Mouse (Mus musculus): ENCODE data around the gene Tsen2. TPM values are rescaled to one million over a fixed set of nuclear protein-coding genes. Genes with fewer than 3 reads are reported as not detected.

Gene Tsen2
- polyA plus RNA-seq, 1 experiment from 2014 or later, result 36.5 TPM

DNA sequence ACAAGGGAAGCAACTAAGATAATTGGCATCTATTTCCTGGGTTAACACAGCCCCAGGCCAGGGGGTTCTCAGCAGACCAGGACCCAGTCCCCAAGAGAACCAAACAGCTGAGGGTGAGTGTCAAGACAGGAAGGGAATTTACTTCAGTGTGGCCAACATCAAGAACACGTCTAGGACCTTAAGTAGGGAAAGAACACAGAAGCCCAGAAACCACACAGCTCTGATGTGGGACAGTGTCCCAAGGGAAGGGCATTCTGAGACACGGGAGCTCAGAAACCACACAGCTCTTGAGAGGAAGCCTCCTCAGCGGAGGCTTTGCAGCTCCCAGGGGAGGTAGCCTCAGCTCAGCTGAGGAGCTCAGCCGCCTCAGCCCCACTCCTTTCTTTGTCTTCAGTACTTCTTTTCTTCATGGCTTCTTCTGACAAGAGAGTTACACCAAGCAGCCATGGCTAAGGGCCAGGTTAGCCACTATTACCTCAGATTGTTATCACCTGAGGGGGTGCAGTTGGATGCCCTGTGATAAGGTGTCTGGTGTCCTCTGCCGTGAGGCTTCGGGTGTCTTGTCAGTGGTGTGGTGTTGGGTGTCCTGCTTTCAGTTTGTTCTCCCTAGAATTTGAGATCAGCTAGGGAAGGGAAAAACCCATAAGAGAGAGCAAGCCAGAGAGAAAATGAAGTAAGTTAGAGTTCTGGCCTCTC, 39.1 kb downstream of the Tsen2 start:
- 80% methylated on average over 6 of the region's 6 CpGs for WGBS
- no peak overlapping the region for H3K4me3 ChIP-seq (ENCODE audit: low read depth, low read length)
- no peak overlapping the region for H3K4me2 ChIP-seq (ENCODE audit: low read length)
- peaks cover 8% of the 10 kb centered on the region; the same call in 1 of the 2 replicates for H3K36me3 ChIP-seq (ENCODE audit: control insufficient read depth, insufficient read depth, low read length)
- H3K9me3 ChIP-seq (replicated peaks; ENCODE audit: control insufficient read depth, low read length, poor library complexity, severe bottlenecking), result no peaks in the 10 kb centered on the region
- no peak overlapping the region for H3K9ac ChIP-seq (ENCODE audit: low read depth, low read length)
- no peaks in the 10 kb centered on the region for H3K27me3 ChIP-seq (ENCODE audit: control insufficient read depth, insufficient read depth, low read depth, low read length)
- H3K4me1 ChIP-seq (ENCODE audit: control insufficient read depth, insufficient read depth, low read length), result no peaks in the 10 kb centered on the region
- H3K27ac ChIP-seq (ENCODE audit: low read length), result no peak overlapping the region
- ATAC-seq, result no peak

DNA sequence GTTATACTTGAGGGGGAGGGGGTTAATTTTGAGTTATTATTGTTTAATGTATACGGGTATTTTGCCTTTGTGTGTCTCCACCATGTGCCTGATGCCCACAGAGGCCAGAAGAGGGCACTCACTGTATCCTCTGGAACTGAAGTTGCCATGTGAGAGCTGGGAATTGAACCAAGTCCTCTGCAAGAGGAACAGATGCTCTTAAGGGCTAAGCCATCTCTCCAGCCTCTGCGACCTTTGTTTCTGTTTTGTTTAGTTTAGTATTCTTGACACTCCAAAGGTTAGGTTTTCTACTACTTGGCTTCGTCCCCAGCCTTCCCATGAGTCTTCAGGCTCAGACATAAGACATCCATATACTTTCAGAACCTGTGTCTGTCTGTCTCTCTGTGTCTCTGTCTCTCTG, 39.7 kb downstream of the Tsen2 start:
- Histone ChIP-seq H3K4me2 (ENCODE audit: low read length) (no peak overlapping the region), H3K9me3 (replicated peaks; ENCODE audit: control insufficient read depth, low read length, poor library complexity, severe bottlenecking) (no peaks in the 10 kb centered on the region), H3K4me3 (ENCODE audit: low read depth, low read length) (no peak overlapping the region), H3K27me3 (ENCODE audit: control insufficient read depth, insufficient read depth, low read depth, low read length) (no peaks in the 10 kb centered on the region), H3K36me3 (ENCODE audit: control insufficient read depth, insufficient read depth, low read length) (peaks cover 2% of the 10 kb centered on the region; the same call in 1 of the 2 replicates), H3K9ac (ENCODE audit: low read depth, low read length) (no peak overlapping the region), H3K4me1 (ENCODE audit: control insufficient read depth, insufficient read depth, low read length) (no peaks in the 10 kb centered on the region), H3K27ac (ENCODE audit: low read length) (no peak overlapping the region)
- no peak for ATAC-seq
- WGBS, result 77% methylated on average over 3 of the region's 3 CpGs

DNA sequence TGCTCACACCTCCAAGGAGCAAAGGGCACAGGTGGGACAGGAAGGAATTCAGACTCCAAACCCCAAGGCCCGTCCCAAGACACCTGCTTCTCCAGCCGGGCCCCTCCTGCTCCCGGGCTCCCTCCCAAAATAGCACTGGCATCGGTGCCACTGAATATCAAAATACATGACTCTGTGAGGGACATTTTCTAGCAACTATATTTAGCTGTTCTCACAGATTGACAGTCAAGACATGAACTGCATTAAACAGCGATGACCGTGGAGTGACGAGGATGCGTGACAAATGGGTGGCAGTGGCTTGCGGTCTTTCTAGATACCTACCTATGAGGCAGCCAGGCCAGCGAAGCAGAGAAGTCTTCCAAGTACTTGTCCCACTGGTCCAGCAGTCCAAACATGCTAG, 41.9 kb downstream of the Tsen2 start:
- Histone ChIP-seq H3K9me3 (replicated peaks; ENCODE audit: control insufficient read depth, low read length, poor library complexity, severe bottlenecking) (no peaks in the 10 kb centered on the region), H3K4me1 (ENCODE audit: control insufficient read depth, insufficient read depth, low read length) (no peaks in the 10 kb centered on the region), H3K4me2 (ENCODE audit: low read length) (no peak overlapping the region), H3K9ac (ENCODE audit: low read depth, low read length) (no peak overlapping the region), H3K27me3 (ENCODE audit: control insufficient read depth, insufficient read depth, low read depth, low read length) (no peaks in the 10 kb centered on the region), H3K4me3 (ENCODE audit: low read depth, low read length) (no peak overlapping the region), H3K27ac (ENCODE audit: low read length) (no peak overlapping the region), H3K36me3 (ENCODE audit: control insufficient read depth, insufficient read depth, low read length) (no peaks in the 10 kb centered on the region)
- WGBS, result 90% methylated on average over 10 of the region's 10 CpGs
- ATAC-seq, result no peak

DNA sequence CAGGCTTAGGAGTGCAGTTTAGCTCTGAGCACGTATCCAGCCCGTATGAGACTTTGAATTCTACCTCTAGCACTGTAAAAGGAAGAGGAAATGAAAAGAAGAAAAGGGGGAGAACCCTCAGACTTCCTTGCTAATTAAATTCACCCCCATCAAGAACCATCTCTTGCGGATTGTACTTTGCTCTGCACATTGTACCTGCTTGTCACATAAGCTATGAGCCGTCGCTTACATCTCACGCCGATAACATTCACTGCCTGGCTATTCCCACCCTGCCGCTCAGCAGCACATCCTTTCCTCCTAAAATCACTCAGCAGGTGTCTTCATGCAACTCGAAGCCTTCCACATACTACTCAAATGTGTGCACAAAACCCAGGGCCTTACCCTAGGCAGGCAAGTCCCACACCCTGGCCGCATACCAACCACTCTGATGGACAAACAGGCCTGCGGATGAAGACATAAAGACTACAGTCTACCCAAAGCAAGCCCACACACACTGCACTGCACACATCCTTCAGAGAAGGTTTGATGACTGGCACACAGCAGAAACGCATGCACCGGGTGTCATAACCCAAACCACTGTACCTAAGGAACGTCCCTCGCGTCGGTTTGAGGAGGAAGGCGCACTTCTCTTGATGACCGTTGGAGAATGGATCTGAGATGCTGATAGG, 47.4 kb downstream of the Tsen2 start:
- Histone ChIP-seq H3K4me1 (ENCODE audit: control insufficient read depth, insufficient read depth, low read length) (no peaks in the 10 kb centered on the region), H3K4me3 (ENCODE audit: low read depth, low read length) (no peak overlapping the region)
- 89% methylated on average over 19 of the region's 19 CpGs for WGBS

DNA sequence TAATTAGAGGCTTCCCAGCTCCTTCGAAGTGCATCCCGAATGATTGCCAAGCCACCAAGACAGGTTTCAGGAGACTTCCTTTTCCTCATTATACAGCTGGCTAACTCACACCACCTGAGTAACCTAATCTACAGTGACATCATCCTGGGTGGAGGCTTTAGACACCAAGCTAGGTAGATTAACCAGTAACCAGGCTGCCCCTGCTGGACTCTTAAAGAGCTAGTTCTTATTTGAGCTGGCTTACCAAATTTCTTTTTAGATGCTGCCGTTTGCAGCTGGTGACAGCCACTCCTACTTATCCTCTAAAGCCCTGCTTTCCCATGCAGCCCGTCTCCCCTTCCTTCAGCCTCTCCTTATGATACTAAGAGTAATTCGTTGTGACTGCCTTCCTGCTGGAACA, 48.0 kb downstream of the Tsen2 start, which contains the start of gene Mkrn2os:
Mkrn2os (minus strand) TSS at position 119 of the 400 bp plus-strand sequence.
- no peaks in the 10 kb centered on the region for H3K9me3 ChIP-seq (replicated peaks; ENCODE audit: control insufficient read depth, low read length, poor library complexity, severe bottlenecking)

More for the DNA sequence above, 47.4 kb downstream of the Tsen2 start:
- H3K27ac ChIP-seq (ENCODE audit: low read length), result no peak overlapping the region
- no peak overlapping the region for H3K4me2 ChIP-seq (ENCODE audit: low read length)
- no peaks in the 10 kb centered on the region for H3K36me3 ChIP-seq (ENCODE audit: control insufficient read depth, insufficient read depth, low read length)
- H3K9me3 ChIP-seq (replicated peaks; ENCODE audit: control insufficient read depth, low read length, poor library complexity, severe bottlenecking), result no peaks in the 10 kb centered on the region
- no peaks in the 10 kb centered on the region for H3K27me3 ChIP-seq (ENCODE audit: control insufficient read depth, insufficient read depth, low read depth, low read length)
- ATAC-seq, result no peak
- no peak overlapping the region for H3K9ac ChIP-seq (ENCODE audit: low read depth, low read length)

DNA sequence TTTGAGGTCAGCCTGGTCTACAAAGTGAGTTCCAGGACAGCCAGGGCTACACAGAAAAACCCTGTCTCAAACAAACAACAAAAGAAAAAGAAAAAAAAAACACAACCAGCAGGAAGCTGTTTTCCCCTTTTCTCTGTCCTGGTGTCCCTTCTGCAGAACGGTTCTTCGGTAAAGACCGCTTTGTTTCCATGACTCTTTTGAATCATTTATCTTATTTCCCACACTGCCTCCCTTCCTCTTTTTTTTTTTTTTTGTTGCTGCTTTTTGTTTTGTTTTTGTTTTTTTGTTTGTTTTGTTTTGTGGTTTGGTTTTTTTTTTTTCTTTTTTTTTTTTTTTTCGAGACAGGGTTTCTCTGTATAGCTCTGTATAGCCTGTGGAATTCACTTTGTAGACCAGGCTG, 48.8 kb downstream of the Tsen2 start:
- H3K9ac ChIP-seq (ENCODE audit: low read depth, low read length), result no peak overlapping the region
- H3K4me3 ChIP-seq (ENCODE audit: low read depth, low read length), result no peak overlapping the region
- no peaks in the 10 kb centered on the region for H3K9me3 ChIP-seq (replicated peaks; ENCODE audit: control insufficient read depth, low read length, poor library complexity, severe bottlenecking)
- H3K36me3 ChIP-seq (ENCODE audit: control insufficient read depth, insufficient read depth, low read length), result no peaks in the 10 kb centered on the region
- H3K27me3 ChIP-seq (ENCODE audit: control insufficient read depth, insufficient read depth, low read depth, low read length), result no peaks in the 10 kb centered on the region
- no peak overlapping the region for H3K27ac ChIP-seq (ENCODE audit: low read length)
- no peak overlapping the region for H3K4me2 ChIP-seq (ENCODE audit: low read length)
- no peak for ATAC-seq
- WGBS, result 82% methylated on average over 4 of the region's 4 CpGs
- H3K4me1 ChIP-seq (ENCODE audit: control insufficient read depth, insufficient read depth, low read length), result no peaks in the 10 kb centered on the region

More for the DNA sequence above, 48.0 kb downstream of the Tsen2 start, which contains the start of gene Mkrn2os:
- no peaks in the 10 kb centered on the region for H3K27me3 ChIP-seq (ENCODE audit: control insufficient read depth, insufficient read depth, low read depth, low read length)
- no peak within 1 kb of the TSS for H3K4me3 ChIP-seq (ENCODE audit: low read depth, low read length)
- no peaks in the 10 kb centered on the region for H3K36me3 ChIP-seq (ENCODE audit: control insufficient read depth, insufficient read depth, low read length)
- no peak within 1 kb of the TSS for H3K4me2 ChIP-seq (ENCODE audit: low read length)
- no peak within 1 kb of the TSS for H3K27ac ChIP-seq (ENCODE audit: low read length)
- no peaks in the 10 kb centered on the region for H3K4me1 ChIP-seq (ENCODE audit: control insufficient read depth, insufficient read depth, low read length)
- WGBS, result 66% methylated on average over 5 of the region's 5 CpGs
- no peak within 1 kb of the TSS for H3K9ac ChIP-seq (ENCODE audit: low read depth, low read length)
- ATAC-seq, result no peak

DNA sequence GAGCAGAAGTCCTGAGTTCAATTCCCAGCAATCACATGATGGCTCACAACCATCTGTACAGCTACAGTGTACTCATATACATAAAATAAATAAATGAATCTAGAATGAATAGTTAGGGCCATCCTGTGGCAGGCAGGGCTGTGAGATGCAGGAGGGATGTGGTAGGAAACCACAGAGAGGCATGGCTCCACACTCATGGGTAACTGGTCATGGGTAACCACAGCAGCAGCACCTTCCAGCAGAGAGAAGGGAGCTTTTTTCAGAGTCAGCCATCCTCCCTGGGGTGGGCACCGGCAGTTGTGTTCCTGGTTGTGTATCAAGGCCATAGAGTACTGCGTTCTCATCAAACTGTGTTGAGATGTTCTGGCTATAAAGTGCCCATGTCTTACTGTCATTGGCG, 50.0 kb downstream of the Tsen2 start:
- 78% methylated on average over 3 of the region's 3 CpGs for WGBS
- H3K4me3 ChIP-seq (ENCODE audit: low read depth, low read length), result no peak overlapping the region
- ATAC-seq, result no peak

DNA sequence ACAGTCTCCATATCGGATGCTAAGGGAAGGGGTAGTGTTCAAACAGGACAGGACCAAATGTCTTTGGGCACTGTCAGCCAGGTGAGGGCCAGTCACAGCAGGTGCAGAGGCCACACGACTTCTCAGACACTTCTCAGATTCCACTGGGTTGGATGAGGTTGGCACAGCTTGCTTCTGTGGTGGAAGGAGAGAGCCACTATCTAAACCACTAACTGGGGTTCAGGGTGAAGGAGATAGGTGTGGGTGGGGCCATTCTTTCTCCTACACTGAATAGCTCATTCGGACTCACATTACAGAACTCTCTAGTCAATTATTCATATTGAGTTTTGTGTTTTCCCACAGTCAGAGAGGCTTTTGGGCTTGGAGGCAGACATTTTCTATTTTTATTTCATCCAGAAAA, 51.2 kb downstream of the Tsen2 start:
- Histone ChIP-seq H3K4me1 (ENCODE audit: control insufficient read depth, insufficient read depth, low read length) (no peaks in the 10 kb centered on the region), H3K9ac (ENCODE audit: low read depth, low read length) (no peak overlapping the region), H3K27ac (ENCODE audit: low read length) (no peak overlapping the region), H3K4me3 (ENCODE audit: low read depth, low read length) (no peak overlapping the region), H3K36me3 (ENCODE audit: control insufficient read depth, insufficient read depth, low read length) (no peaks in the 10 kb centered on the region), H3K9me3 (replicated peaks; ENCODE audit: control insufficient read depth, low read length, poor library complexity, severe bottlenecking) (no peaks in the 10 kb centered on the region), H3K27me3 (ENCODE audit: control insufficient read depth, insufficient read depth, low read depth, low read length) (no peaks in the 10 kb centered on the region), H3K4me2 (ENCODE audit: low read length) (no peak overlapping the region)
- 68% methylated on average over 3 of the region's 3 CpGs for WGBS
- no peak for ATAC-seq

More for the DNA sequence above, 50.0 kb downstream of the Tsen2 start:
- H3K9me3 ChIP-seq (replicated peaks; ENCODE audit: control insufficient read depth, low read length, poor library complexity, severe bottlenecking), result no peaks in the 10 kb centered on the region
- H3K4me2 ChIP-seq (ENCODE audit: low read length), result no peak overlapping the region
- H3K9ac ChIP-seq (ENCODE audit: low read depth, low read length), result no peak overlapping the region
- H3K27ac ChIP-seq (ENCODE audit: low read length), result no peak overlapping the region
- H3K36me3 ChIP-seq (ENCODE audit: control insufficient read depth, insufficient read depth, low read length), result no peaks in the 10 kb centered on the region
- H3K4me1 ChIP-seq (ENCODE audit: control insufficient read depth, insufficient read depth, low read length), result no peaks in the 10 kb centered on the region
- no peaks in the 10 kb centered on the region for H3K27me3 ChIP-seq (ENCODE audit: control insufficient read depth, insufficient read depth, low read depth, low read length)

DNA sequence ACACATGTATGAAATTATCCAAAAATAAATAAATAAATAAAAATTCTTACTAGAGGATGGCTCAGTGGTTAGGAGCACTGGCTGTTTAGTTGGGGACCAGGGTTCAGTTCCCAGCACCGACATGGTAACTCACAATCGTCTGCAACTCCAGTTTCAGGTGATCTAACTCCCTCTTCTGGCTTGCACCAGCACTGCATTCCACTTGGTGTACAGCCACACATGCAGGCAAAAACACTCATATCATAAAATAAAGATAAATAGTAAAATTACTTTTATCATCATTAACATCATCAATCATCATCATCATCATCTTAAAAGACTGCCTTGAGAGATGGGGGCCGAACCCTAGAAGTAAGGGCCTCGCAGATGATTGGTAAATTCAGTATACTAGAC, 56.9 kb downstream of the Tsen2 start:
- Histone ChIP-seq H3K27ac (ENCODE audit: low read length) (no peak overlapping the region), H3K4me1 (ENCODE audit: control insufficient read depth, insufficient read depth, low read length) (peaks cover 8% of the 10 kb centered on the region), H3K4me2 (ENCODE audit: low read length) (peak overlapping the region; percentile 87), H3K27me3 (ENCODE audit: control insufficient read depth, insufficient read depth, low read depth, low read length) (no peaks in the 10 kb centered on the region), H3K9ac (ENCODE audit: low read depth, low read length) (no peak overlapping the region), H3K9me3 (replicated peaks; ENCODE audit: control insufficient read depth, low read length, poor library complexity, severe bottlenecking) (no peaks in the 10 kb centered on the region), H3K4me3 (ENCODE audit: low read depth, low read length) (peak overlapping the region; percentile 91), H3K36me3 (ENCODE audit: control insufficient read depth, insufficient read depth, low read length) (no peaks in the 10 kb centered on the region)
- 75% methylated on average over 4 of the region's 4 CpGs for WGBS
- ATAC-seq, result peak; percentile 21; the same call in 1 of the 2 replicates

Measured in midbrain, embryonic 16.5 days (tissue).